Mouse (Mus musculus) stomach, postnatal 0 days (tissue): ENCODE results near the gene Tbata. TPM values are rescaled to one million over a fixed set of nuclear protein-coding genes. Genes with fewer than 3 reads are reported as not detected.

Source experiments
- ATAC-seq: fragments of 200-750 bp; cut with Nextera tagmentation; 2 replicates; pipeline ENCODE4 v1.8.0; 2017; ENCODE audit not compliant: low FRiP score, low TSS enrichment
- DNase-seq: peaks from one replicate; pipeline ENCODE4 v3.0.0-alpha.2; 2016; ENCODE audit warnings: low spot score
- H3K27ac ChIP-seq: fragments of 300-500 bp; sonication (generic); replicated peaks from 2 replicates; pipeline ENCODE4 v1.5.1; 2014; ENCODE audit warnings: mild to moderate bottlenecking, control low read depth
- H3K27me3 ChIP-seq: fragments of 300-500 bp; sonication (generic); 2 replicates; pipeline ENCODE4 v1.6.1; 2014; ENCODE audit warnings: low read length; ENCODE audit not compliant: control insufficient read depth, insufficient read depth
- H3K36me3 ChIP-seq: fragments of 300-500 bp; sonication (generic); 2 replicates; pipeline ENCODE4 v1.6.1; 2014; ENCODE audit warnings: low read length, mixed read lengths; ENCODE audit not compliant: control insufficient read depth, insufficient read depth
- H3K4me1 ChIP-seq: fragments of 300-500 bp; sonication (generic); replicated peaks from 2 replicates; pipeline ENCODE4 v1.6.1; 2014; ENCODE audit warnings: antibody characterized with exemption; ENCODE audit not compliant: control insufficient read depth, insufficient read depth
- H3K4me2 ChIP-seq: fragments of 300-500 bp; sonication (generic); replicated peaks from 2 replicates; pipeline ENCODE4 v1.6.1; 2014; ENCODE audit warnings: low read depth, mild to moderate bottlenecking, control low read depth, moderate library complexity
- H3K4me3 ChIP-seq: fragments of 300-500 bp; sonication (generic); 2 replicates; pipeline ENCODE4 v1.5.1; 2014; ENCODE audit warnings: low read depth, low read length, control low read depth
- H3K9ac ChIP-seq: fragments of 300-500 bp; sonication (generic); 2 replicates; pipeline ENCODE4 v1.6.1; 2014; ENCODE audit warnings: mild to moderate bottlenecking, low read length, control low read depth, mixed read lengths
- H3K9me3 ChIP-seq: fragments of 300-500 bp; sonication (generic); 2 replicates; pipeline ENCODE4 v1.6.1; 2016; ENCODE audit warnings: low read length; ENCODE audit not compliant: control insufficient read depth
- CTCF ChIP-seq: IDR thresholded peaks from 2 replicates; pipeline ENCODE4 v1.5.1; 2016; ENCODE audit warnings: antibody characterized with exemption, low read depth, mild to moderate bottlenecking, moderate library complexity
- EP300 ChIP-seq: optimal IDR thresholded peaks from 2 replicates; pipeline ENCODE3; 2016; ENCODE audit warnings: antibody characterized with exemption
- WGBS: fragments of 180-500 bp; shearing (Covaris S2); extraction: QIAGEN DNeasy Blood & Tissue Kit; methylation state at CpG from one replicate; pipeline ENCODE4 v1.1.7; 2014; 5-methylcytosine and 5-hydroxymethylcytosine counted together
- polyA plus RNA-seq: library from polyadenylated mRNA; unstranded; fragments of >200 nt; fragmentation: Nextera tagmentation; extraction: Ambion mirVana; gene quantifications from 2 replicates; pipeline ENCODE4 v1.2.1, GENCODE M21; 2015

The Tbata gene
- polyA plus RNA-seq, 1 experiment from 2014 or later = 0.29 TPM

DNA sequence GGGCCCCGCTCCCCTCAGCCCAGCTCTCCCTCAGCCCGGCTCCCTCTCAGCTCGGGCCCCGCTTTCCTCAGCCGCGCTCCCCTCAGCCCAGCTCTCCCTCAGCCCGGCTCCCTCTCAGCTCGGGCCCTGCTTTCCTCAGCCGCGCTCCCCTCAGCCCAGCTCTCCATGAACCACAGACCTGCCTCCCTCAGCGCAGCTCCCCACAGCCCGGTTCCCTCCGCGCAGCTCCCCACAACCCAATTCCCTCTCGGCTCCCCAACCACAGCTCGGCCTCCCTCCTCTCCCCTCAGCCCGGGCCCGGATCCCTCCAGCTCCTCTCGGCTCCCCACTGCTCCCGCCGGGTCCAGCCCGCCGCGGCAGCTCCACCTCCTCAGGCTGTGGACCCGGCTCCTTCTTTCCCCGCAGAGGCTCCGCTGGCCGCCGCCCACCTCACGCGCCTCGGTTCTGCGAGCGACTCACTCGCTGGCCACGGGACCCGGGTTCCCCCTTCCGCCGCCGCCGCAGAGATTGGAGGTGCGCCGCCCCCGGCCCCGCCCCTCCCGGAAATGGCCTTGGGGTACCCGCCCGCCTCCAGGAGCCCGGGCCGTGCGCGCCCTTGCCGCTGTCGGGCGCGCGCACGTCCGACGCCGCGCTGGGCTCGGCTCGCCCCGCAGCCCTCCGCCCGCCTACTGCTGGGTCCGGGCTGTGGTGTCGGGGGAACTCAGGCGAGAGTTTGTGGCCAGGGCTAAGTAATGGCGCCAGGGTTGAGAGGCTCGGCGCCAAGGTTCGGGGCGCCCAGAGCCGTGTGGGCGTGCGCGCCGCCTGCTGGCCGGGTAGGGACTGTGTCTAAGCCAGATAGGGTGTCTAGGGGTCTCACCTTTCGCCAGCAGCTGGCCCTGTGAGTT, 24.4 kb upstream of the Tbata start, which contains the start of gene Sgpl1:
Gene Sgpl1 (minus strand): TSS at position 547 of the 884 bp plus-strand sequence.
- DNase-seq (peak; percentile 97), ATAC-seq (peak; percentile 94)
- H3K9ac ChIP-seq = peak within 1 kb of the TSS; percentile 82
- H3K36me3 ChIP-seq = no peaks in the 10 kb centered on the region
- H3K4me1 ChIP-seq = no peaks in the 10 kb centered on the region
- H3K27me3 ChIP-seq = no peaks in the 10 kb centered on the region
- peak within 1 kb of the TSS; percentile 94 for H3K27ac ChIP-seq
- TF ChIP-seq EP300 (no peak), CTCF (peak; percentile 84)
- no peaks in the 10 kb centered on the region for H3K9me3 ChIP-seq
- peak within 1 kb of the TSS; percentile 70 for H3K4me3 ChIP-seq
- under 1% methylated on average over 82 of the region's 82 CpGs for WGBS
- peak within 1 kb of the TSS; percentile 98 for H3K4me2 ChIP-seq

DNA sequence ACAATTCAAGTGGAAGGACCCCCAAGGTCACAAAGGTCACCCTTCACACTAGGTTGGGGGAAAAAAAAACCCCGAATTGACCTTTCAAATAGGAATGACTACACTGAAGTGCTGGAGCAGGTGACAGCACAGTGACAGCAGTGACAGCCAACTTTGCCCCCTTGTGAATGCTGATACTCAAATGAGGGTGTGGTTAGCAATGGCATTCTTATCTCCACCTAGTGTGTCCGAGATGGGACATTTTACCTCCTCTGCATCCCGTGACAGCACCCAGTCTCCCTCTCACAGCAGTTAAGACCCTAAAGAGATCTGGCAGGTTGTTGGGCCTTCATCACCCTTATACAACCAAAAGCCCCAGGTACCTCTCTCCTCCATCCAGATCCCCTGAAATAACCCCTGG, 22.3 kb upstream of the Tbata start:
- ATAC-seq (no peak), DNase-seq (no peak)
- Histone ChIP-seq H3K4me3 (no peak overlapping the region), H3K4me2 (no peak overlapping the region), H3K27me3 (no peaks in the 10 kb centered on the region), H3K9ac (no peak overlapping the region), H3K36me3 (no peaks in the 10 kb centered on the region), H3K27ac (no peak overlapping the region), H3K9me3 (no peaks in the 10 kb centered on the region), H3K4me1 (no peaks in the 10 kb centered on the region)
- TF ChIP-seq CTCF (no peak), EP300 (no peak)
- 72% methylated on average over 3 of the region's 3 CpGs for WGBS

DNA sequence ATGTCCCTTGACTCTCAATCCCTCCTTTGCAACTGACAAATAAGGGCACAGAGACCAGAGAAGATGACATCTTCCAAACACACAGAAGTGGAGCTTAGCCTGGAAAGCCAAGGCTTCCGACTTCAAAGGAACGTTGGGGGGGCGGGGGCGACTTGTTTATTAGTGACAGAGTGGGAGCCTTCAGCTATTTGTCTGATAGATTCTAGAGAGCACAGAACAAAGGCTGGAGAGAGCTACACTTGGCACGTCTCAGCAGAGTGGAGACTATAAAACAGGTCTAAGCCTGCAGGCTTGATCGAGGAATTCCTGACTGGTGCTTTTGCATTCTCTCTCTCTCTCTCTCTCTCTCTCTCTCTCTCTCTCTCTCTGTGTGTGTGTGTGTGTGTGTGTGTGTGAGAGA, 21.1 kb upstream of the Tbata start:
- ATAC-seq (no peak), DNase-seq (no peak)
- WGBS = 31% methylated on average over 6 of the region's 6 CpGs
- H3K27ac ChIP-seq = no peak overlapping the region
- TF ChIP-seq EP300 = no peak
- no peak for TF ChIP-seq CTCF
- no peak overlapping the region for H3K4me3 ChIP-seq
- H3K9me3 ChIP-seq = no peaks in the 10 kb centered on the region
- no peak overlapping the region for H3K4me2 ChIP-seq
- no peaks in the 10 kb centered on the region for H3K27me3 ChIP-seq
- H3K9ac ChIP-seq = no peak overlapping the region
- H3K36me3 ChIP-seq = no peaks in the 10 kb centered on the region
- H3K4me1 ChIP-seq = no peaks in the 10 kb centered on the region

DNA sequence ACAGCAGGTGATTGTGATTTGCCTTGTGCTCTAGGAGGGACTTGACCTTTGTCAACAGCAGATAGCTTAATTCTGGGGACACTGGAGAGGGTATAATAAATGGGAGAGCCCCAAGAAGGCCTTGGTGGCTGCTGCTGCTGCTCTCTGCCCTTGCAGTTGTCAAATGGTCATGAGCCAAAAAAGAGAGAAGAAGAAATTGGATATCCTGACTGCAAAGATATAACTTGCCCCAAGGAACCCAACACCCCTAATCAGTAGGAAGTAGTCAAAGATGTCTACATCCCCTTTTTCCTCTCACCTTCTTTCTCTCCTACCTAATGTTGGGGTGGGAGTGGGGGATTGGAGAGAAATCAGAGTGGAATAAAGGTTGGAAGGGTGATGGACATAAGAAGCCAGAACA, 19.6 kb upstream of the Tbata start:
- ATAC-seq (no peak), DNase-seq (no peak)
- H3K36me3 ChIP-seq = no peaks in the 10 kb centered on the region
- H3K4me3 ChIP-seq = no peak overlapping the region
- H3K9ac ChIP-seq = no peak overlapping the region
- H3K4me2 ChIP-seq = no peak overlapping the region
- no peaks in the 10 kb centered on the region for H3K27me3 ChIP-seq
- no peak overlapping the region for H3K27ac ChIP-seq
- no peaks in the 10 kb centered on the region for H3K9me3 ChIP-seq
- TF ChIP-seq CTCF = no peak
- no peak for TF ChIP-seq EP300
- no peaks in the 10 kb centered on the region for H3K4me1 ChIP-seq

DNA sequence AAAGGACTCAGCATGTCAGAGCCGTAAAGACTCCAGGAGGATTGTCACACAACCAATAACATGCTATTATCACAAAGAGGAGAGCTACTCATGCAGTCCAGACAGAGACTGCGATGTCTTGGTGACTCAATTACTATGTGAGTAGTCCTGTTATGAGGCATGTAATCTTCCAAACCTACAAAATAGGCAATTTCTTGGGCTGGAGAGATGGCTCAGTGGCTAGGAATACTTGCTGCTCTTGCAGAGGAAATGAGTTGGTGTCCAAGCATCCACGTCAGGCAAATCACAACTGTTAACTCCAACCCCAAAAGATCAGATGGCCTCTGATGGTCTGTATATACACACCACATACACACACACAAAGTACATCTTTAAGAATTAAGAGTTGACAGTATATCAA, 16.1 kb upstream of the Tbata start:
- Histone ChIP-seq H3K9me3 (no peaks in the 10 kb centered on the region), H3K4me3 (no peak overlapping the region), H3K27me3 (no peaks in the 10 kb centered on the region), H3K4me2 (no peak overlapping the region), H3K4me1 (no peaks in the 10 kb centered on the region), H3K9ac (no peak overlapping the region), H3K36me3 (no peaks in the 10 kb centered on the region), H3K27ac (no peak overlapping the region)
- DNase-seq (no peak), ATAC-seq (no peak)
- 81% methylated on average over 3 of the region's 3 CpGs for WGBS
- no peak for TF ChIP-seq EP300
- TF ChIP-seq CTCF = no peak

DNA sequence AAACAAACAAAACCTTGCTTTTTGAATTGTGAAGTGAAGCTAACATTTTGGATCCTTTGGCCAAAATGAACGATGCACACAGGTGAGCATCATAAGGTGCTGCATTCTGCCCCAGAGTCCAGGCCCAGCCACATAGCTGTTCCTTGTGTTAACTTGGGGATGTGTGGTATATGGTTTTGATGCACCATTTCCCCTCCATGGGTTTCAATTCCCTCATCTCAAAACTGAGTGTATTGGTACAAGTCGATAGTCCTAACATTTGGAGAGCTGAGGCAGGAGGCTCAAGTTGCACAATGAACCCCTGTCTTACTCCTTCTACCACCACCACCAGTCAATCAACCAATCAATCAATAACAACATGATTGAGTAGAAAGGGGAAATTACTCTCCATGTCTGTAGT, 15.3 kb upstream of the Tbata start:
- no peak overlapping the region for H3K9ac ChIP-seq
- H3K27ac ChIP-seq = no peak overlapping the region
- no peaks in the 10 kb centered on the region for H3K36me3 ChIP-seq
- DNase-seq = no peak
- no peak overlapping the region for H3K4me2 ChIP-seq
- TF ChIP-seq EP300 (no peak), CTCF (no peak)
- no peaks in the 10 kb centered on the region for H3K27me3 ChIP-seq
- WGBS = 95% methylated on average over 2 of the region's 2 CpGs
- H3K9me3 ChIP-seq = no peaks in the 10 kb centered on the region
- ATAC-seq = no peak
- no peak overlapping the region for H3K4me3 ChIP-seq
- H3K4me1 ChIP-seq = no peaks in the 10 kb centered on the region
